Mouse (Mus musculus) G1E (cell line): ENCODE results near the gene Gnas.

Experiments
- CTCF ChIP-seq: IDR thresholded peaks from 2 replicates; pipeline ENCODE4 v1.5.1; 2012; ENCODE audit warnings: low read depth, low read length, inconsistent platforms, mixed read lengths
- POLR2AphosphoS5 ChIP-seq: IDR thresholded peaks from 2 replicates; pipeline ENCODE4 v1.6.1; 2012; ENCODE audit warnings: low read depth, low read length, inconsistent platforms; ENCODE audit not compliant: insufficient replicate concordance
- TAL1 ChIP-seq: conservative IDR thresholded peaks from 2 replicates; pipeline ENCODE4 v1.6.1; 2012; ENCODE audit warnings: low read depth, low read length, inconsistent platforms, mixed read lengths

GRCm38 (mm10) chr2:174283341-174283740, 779 bp upstream of the Gnas start:
- TF ChIP-seq CTCF (no peak), TAL1 (no peak), POLR2AphosphoS5 (no peak)
